Mouse (Mus musculus) limb, embryonic 12.5 days (tissue): Measurements from ENCODE around the gene Poc5. TPM values are rescaled to one million over a fixed set of nuclear protein-coding genes. Genes with fewer than 3 reads are reported as not detected.

Source experiments
- ATAC-seq: fragments of 200-750 bp; cut with Nextera tagmentation; 2 replicates; pipeline ENCODE4 v1.8.0; 2017; ENCODE audit warnings: low read depth, moderate TSS enrichment; ENCODE audit not compliant: insufficient number of reproducible peaks, insufficient read depth, low FRiP score, low TSS enrichment
- H3K27ac ChIP-seq: fragments of 300-500 bp; sonication (generic); 2 replicates; pipeline ENCODE4 v1.5.1; 2016; ENCODE audit warnings: mild to moderate bottlenecking, moderate library complexity
- H3K27me3 ChIP-seq: fragments of 300-500 bp; sonication (generic); 2 replicates; pipeline ENCODE4 v1.6.1; 2016; ENCODE audit warnings: mild to moderate bottlenecking, moderate library complexity
- H3K36me3 ChIP-seq: fragments of 300-500 bp; sonication (generic); 2 replicates; pipeline ENCODE4 v1.6.1; 2016; ENCODE audit warnings: mild to moderate bottlenecking, moderate library complexity
- H3K4me1 ChIP-seq: fragments of 300-500 bp; sonication (generic); replicated peaks from 2 replicates; pipeline ENCODE4 v1.6.1; 2016
- H3K4me2 ChIP-seq: fragments of 300-500 bp; sonication (generic); 2 replicates; pipeline ENCODE4 v1.6.1; 2016; ENCODE audit warnings: mild to moderate bottlenecking, moderate library complexity
- H3K4me3 ChIP-seq: fragments of 300-500 bp; sonication (generic); replicated peaks from 2 replicates; pipeline ENCODE4 v1.5.1; 2016; ENCODE audit warnings: mild to moderate bottlenecking
- H3K9ac ChIP-seq: fragments of 300-500 bp; sonication (generic); replicated peaks from 2 replicates; pipeline ENCODE4 v1.6.1; 2016; ENCODE audit warnings: mild to moderate bottlenecking, moderate library complexity
- H3K9me3 ChIP-seq: fragments of 300-500 bp; sonication (generic); 2 replicates; pipeline ENCODE4 v1.6.1; 2016; ENCODE audit warnings: mild to moderate bottlenecking, moderate library complexity
- WGBS: fragments of 180-500 bp; shearing (Covaris S2); methylation state at CpG from one replicate; pipeline ENCODE4 v1.1.7; 2016; 5-methylcytosine and 5-hydroxymethylcytosine counted together
- microRNA-seq: library from miRNA; unstranded; fragments of <30 nt; microRNA quantifications from one replicate; pipeline ENCODE4, GENCODE M21; 2017
- polyA plus RNA-seq: library from polyadenylated mRNA; unstranded; fragments of >200 nt; fragmentation: Nextera tagmentation; extraction: Ambion mirVana; gene quantifications from 2 replicates; pipeline ENCODE4 v1.2.1, GENCODE M21; 2016

The Poc5 gene
- polyA plus RNA-seq, 1 experiment from 2014 or later = 23.6 TPM

GRCm38 (mm10) chr13:96454288-96454687, 66.2 kb downstream of the Poc5 start:
- Histone ChIP-seq H3K36me3 (no peaks in the 10 kb centered on the region), H3K27me3 (no peaks in the 10 kb centered on the region), H3K4me1 (no peaks in the 10 kb centered on the region), H3K4me2 (no peak overlapping the region), H3K9ac (no peak overlapping the region), H3K4me3 (no peak overlapping the region), H3K27ac (no peak overlapping the region), H3K9me3 (no peaks in the 10 kb centered on the region)
- 80% methylated on average over 3 of the region's 3 CpGs for WGBS
- no peak for ATAC-seq

DNA sequence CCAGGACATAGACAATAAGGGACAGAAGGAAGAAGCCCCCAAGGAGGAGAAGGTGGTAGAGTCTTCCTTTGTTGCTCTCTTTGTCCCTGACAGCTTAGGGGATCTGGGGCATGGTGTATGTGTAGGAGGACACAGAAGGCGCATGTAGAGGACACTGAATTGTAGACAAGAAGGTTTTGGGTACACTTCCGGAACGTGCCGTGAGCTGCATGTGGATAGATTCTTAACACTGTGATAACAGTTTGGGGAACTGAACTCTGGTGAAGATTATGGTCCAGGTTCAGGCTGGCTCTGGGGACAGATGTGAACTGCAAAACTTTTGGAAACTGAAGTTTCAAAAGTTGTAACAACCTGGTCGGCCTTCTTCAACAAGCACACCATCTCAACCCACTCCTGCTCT, 69.5 kb downstream of the Poc5 start:
- Histone ChIP-seq H3K27ac (no peak overlapping the region), H3K9me3 (no peaks in the 10 kb centered on the region), H3K9ac (no peak overlapping the region), H3K27me3 (no peaks in the 10 kb centered on the region), H3K4me1 (no peaks in the 10 kb centered on the region), H3K36me3 (no peaks in the 10 kb centered on the region), H3K4me3 (no peak overlapping the region), H3K4me2 (no peak overlapping the region)
- WGBS = 91% methylated on average over 5 of the region's 5 CpGs
- ATAC-seq = no peak

- ATAC-seq = no peak
Observed at GRCm38 (mm10) chr13:96458018-96458417, 69.9 kb downstream of the Poc5 start.

DNA sequence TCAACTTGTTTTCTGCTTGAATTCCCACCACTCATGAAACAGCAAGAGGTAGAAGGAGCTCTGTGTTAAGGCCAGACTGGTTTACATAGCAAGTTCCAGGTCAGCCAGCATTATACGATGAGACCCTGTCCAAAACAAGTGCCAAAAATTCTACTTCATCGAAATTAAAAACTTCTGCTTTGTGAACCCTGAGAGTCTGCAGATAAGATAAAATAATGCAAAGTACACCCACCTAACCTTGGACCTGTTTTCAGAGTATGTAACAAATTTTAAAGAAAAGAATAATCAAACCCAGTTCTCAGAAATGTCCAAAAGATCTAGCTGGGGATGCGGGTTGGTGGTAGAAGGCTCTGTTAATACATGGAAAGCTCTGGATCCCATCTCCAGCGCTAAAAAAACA, 70.5 kb downstream of the Poc5 start:
- Histone ChIP-seq H3K4me3 (no peak overlapping the region), H3K4me1 (no peaks in the 10 kb centered on the region), H3K9ac (no peak overlapping the region), H3K9me3 (no peaks in the 10 kb centered on the region), H3K27ac (no peak overlapping the region), H3K27me3 (no peaks in the 10 kb centered on the region), H3K4me2 (no peak overlapping the region), H3K36me3 (no peaks in the 10 kb centered on the region)
- 82% methylated on average over 4 of the region's 4 CpGs for WGBS
- no peak for ATAC-seq

More at GRCm38 (mm10) chr13:96458018-96458417, 69.9 kb downstream of the Poc5 start:
- no peak overlapping the region for H3K4me2 ChIP-seq
- no peaks in the 10 kb centered on the region for H3K4me1 ChIP-seq
- H3K9ac ChIP-seq = no peak overlapping the region
- no peak overlapping the region for H3K4me3 ChIP-seq
- H3K36me3 ChIP-seq = no peaks in the 10 kb centered on the region
- no peak overlapping the region for H3K27ac ChIP-seq
- H3K27me3 ChIP-seq = no peaks in the 10 kb centered on the region
- no peaks in the 10 kb centered on the region for H3K9me3 ChIP-seq
- WGBS = 85% methylated on average over 5 of the region's 5 CpGs

DNA sequence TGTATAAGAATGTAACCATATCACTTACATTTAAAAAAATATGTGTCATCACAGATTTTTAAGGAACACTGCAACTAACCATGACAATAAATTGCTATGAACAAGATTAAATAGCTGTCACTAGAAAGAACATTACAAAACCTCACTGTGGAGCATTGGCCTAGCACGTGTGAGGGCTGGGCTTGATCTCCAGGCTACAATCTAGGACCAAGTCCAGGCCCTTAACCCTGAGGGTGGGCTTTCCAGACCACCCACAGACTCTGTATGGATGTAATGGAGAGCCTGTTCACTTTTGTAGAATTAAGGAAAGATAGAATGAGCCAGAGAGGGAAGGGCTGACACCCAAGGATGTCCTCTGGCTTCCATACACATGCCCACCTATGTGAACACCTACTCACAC, 74.5 kb downstream of the Poc5 start:
- ATAC-seq = no peak
- no peak overlapping the region for H3K27ac ChIP-seq
- no peaks in the 10 kb centered on the region for H3K36me3 ChIP-seq

DNA sequence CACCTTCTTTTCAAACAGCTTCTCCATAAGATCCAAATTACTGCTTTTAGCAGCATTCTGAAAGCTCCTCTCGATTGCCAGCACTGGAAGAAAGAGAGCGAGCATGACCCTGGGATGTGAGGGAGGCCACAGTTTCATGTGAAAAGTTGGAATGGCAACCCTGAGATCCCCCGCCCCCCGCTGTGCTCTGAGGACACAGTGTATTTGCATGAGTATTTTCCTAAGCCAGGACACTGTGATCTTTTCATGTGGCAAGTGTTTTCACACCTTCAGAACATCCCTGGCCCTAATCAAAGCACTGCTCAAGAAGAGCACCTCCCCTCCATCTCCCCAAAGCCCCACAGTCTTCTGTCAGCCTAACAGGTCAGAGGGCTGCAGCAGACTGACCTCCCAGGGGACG, 77.2 kb downstream of the Poc5 start:
- no peak overlapping the region for H3K27ac ChIP-seq
- no peaks in the 10 kb centered on the region for H3K4me1 ChIP-seq
- no peaks in the 10 kb centered on the region for H3K9me3 ChIP-seq
- no peaks in the 10 kb centered on the region for H3K36me3 ChIP-seq
- ATAC-seq = no peak
- H3K9ac ChIP-seq = no peak overlapping the region
- H3K27me3 ChIP-seq = no peaks in the 10 kb centered on the region
- 37% methylated on average over 5 of the region's 5 CpGs for WGBS
- no peak overlapping the region for H3K4me2 ChIP-seq
- no peak overlapping the region for H3K4me3 ChIP-seq

More for the DNA sequence above, 74.5 kb downstream of the Poc5 start:
- Histone ChIP-seq H3K4me3 (no peak overlapping the region), H3K9ac (no peak overlapping the region), H3K9me3 (no peaks in the 10 kb centered on the region), H3K4me2 (no peak overlapping the region), H3K4me1 (no peaks in the 10 kb centered on the region), H3K27me3 (no peaks in the 10 kb centered on the region)
- WGBS = 76% methylated on average over 1 of the region's 1 CpGs

Small RNAs within 50 kb of the gene (microRNA-seq; reads per million reads assigned to microRNA genes)
- gene Gm25213 = not detected

Other genes starting within 250 kb of the Poc5 start
- 0.10 and 0.11 TPM in 2 replicates for gene Ankdd1b, start 82.9 kb downstream of the Poc5 start, polyA plus RNA-seq
- gene Gm17622, start 102.4 kb downstream of the Poc5 start, polyA plus RNA-seq = not detected in 2 replicates
- gene Polk, start 154.3 kb downstream of the Poc5 start, polyA plus RNA-seq = 9.8 and 11.4 TPM in 2 replicates
- 9.1 and 9.8 TPM in 2 replicates for gene Col4a3bp, start 154.3 kb downstream of the Poc5 start, polyA plus RNA-seq